Mouse (Mus musculus) thymus, postnatal 4 days (tissue): ENCODE results near the gene Gm29735.
"Not testable (repeated sequence)": the region's sequence is repeated elsewhere in the genome, so short reads cannot be mapped to it uniquely, and the experiment has no call there.

Source experiments
- DNase-seq: peaks from one replicate; pipeline ENCODE4 v3.0.0; 2021

Gene Gm29735

GRCm38 (mm10) chr7:142157013-142157412 lies at the start of gene Gm29735:
Gene Gm29735, minus strand, starts transcription at chr7:142157113.
- DNase-seq: not testable (repeated sequence)

- DNase-seq: no peak
Measured at GRCm38 (mm10) chr7:142205488-142205887, 48.6 kb upstream of the Gm29735 start.

GRCm38 (mm10) chr7:142201064-142201463 lies 44.2 kb upstream of the Gm29735 start, which contains the start of gene Krtap5-3:
Gene Krtap5-3, plus strand, starts transcription at chr7:142201364.
- no peak for DNase-seq

- DNase-seq: no peak
Measured at GRCm38 (mm10) chr7:142198748-142199147, 41.8 kb upstream of the Gm29735 start.

GRCm38 (mm10) chr7:142190289-142190688 lies 33.4 kb upstream of the Gm29735 start, which contains the start of gene Gm10153:
Gene Gm10153, minus strand, starts transcription at chr7:142190389.
- no peak for DNase-seq

- no peak for DNase-seq
Measured at GRCm38 (mm10) chr7:142188156-142188555, 31.2 kb upstream of the Gm29735 start.

GRCm38 (mm10) chr7:142181021-142181420 lies 24.1 kb upstream of the Gm29735 start:
- DNase-seq: no peak

- no peak for DNase-seq
Measured at GRCm38 (mm10) chr7:142178685-142179084, 21.8 kb upstream of the Gm29735 start.

- DNase-seq: not testable (repeated sequence)
Measured at GRCm38 (mm10) chr7:142175905-142176304, 19.0 kb upstream of the Gm29735 start, which contains the start of gene Krtap5-2. Gene Krtap5-2, minus strand, starts transcription at chr7:142176005.

GRCm38 (mm10) chr7:142169836-142170235 lies 12.9 kb upstream of the Gm29735 start:
- no peak for DNase-seq

- DNase-seq: not testable (repeated sequence)
Measured at GRCm38 (mm10) chr7:142165639-142166038, 8.7 kb upstream of the Gm29735 start, which contains the start of gene Gm4553. Gene Gm4553, minus strand, starts transcription at chr7:142165739.

GRCm38 (mm10) chr7:142159366-142159765 lies 2.5 kb upstream of the Gm29735 start:
- no peak for DNase-seq

GRCm38 (mm10) chr7:142155308-142155707 lies 1.6 kb downstream of the Gm29735 start:
- DNase-seq: no peak

- no peak for DNase-seq
Measured at GRCm38 (mm10) chr7:142152191-142152590, 4.7 kb downstream of the Gm29735 start.

- no peak for DNase-seq
Measured at GRCm38 (mm10) chr7:142148633-142149032, 8.3 kb downstream of the Gm29735 start.

- peak; percentile 53 for DNase-seq
Measured at GRCm38 (mm10) chr7:142146033-142146432, 10.9 kb downstream of the Gm29735 start.

GRCm38 (mm10) chr7:142145413-142145940 lies 11.4 kb downstream of the Gm29735 start:
- DNase-seq: no peak

GRCm38 (mm10) chr7:142144507-142144906 lies 12.4 kb downstream of the Gm29735 start, which contains the start of gene Gm45337:
Gene Gm45337, minus strand, starts transcription at chr7:142144607.
- DNase-seq: no peak

- not testable (repeated sequence) for DNase-seq
Measured at GRCm38 (mm10) chr7:142143506-142144010, 13.4 kb downstream of the Gm29735 start.

- DNase-seq: no peak
Measured at GRCm38 (mm10) chr7:142140696-142141095, 16.2 kb downstream of the Gm29735 start.

GRCm38 (mm10) chr7:142135934-142136333 lies 21.0 kb downstream of the Gm29735 start, which contains the start of gene Gm39115:
Gene Gm39115, minus strand, starts transcription at chr7:142136034.
- DNase-seq: not testable (repeated sequence)

- DNase-seq: no peak
Measured at GRCm38 (mm10) chr7:142134206-142134995, 22.5 kb downstream of the Gm29735 start.

GRCm38 (mm10) chr7:142128843-142129242 lies 28.1 kb downstream of the Gm29735 start:
- DNase-seq: no peak

GRCm38 (mm10) chr7:142120629-142121028 lies 36.3 kb downstream of the Gm29735 start, which contains the start of gene Gm45618:
Gene Gm45618, minus strand, starts transcription at chr7:142120729.
- not testable (repeated sequence) for DNase-seq
